Mouse (Mus musculus) liver, postnatal 0 days (tissue): ENCODE data around the gene Olfr1354.
"Not testable (repeated sequence)": the region's sequence is repeated elsewhere in the genome, so short reads cannot be mapped to it uniquely, and the experiment has no call there.

ENCODE experiments used
- CTCF ChIP-seq: sonication (generic); IDR thresholded peaks from 2 replicates; pipeline ENCODE4 v1.5.1; 2016; ENCODE audit warnings: antibody characterized with exemption, low read depth
- EP300 ChIP-seq: IDR thresholded peaks from 2 replicates; pipeline ENCODE4 v1.6.1; 2016; ENCODE audit warnings: antibody characterized with exemption, low read depth, mild to moderate bottlenecking

DNA sequence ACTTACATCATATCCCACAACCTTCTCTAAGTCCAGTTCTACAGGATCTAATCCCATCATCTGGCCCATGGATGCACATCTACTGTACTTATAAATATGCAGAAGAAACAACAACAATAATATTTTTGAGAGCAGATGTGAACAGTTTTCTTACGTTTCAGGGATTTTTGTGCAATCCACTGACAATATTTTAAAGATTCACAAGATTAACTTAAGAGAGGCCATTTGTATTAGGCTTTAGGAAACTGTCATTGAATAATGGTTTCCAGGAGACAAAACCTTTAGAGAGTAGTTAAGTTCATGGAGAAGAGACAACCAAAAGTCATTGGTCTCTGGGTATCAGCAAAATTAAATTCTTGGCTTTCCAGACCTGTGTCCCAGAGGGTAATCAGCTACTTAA lies at the start of gene Olfr1354:
- TF ChIP-seq CTCF, EP300: not testable (repeated sequence)
